Mouse (Mus musculus) c-Kit-negative CD71-positive TER-119-positive erythroid progenitor cells, embryonic 14.5 days (primary cell): ENCODE results near the gene Cux2.

Experiments
- DNase-seq: peaks from one replicate; pipeline ENCODE4 v3.0.0-alpha.2; 2013; ENCODE audit warnings: low read depth, low spot score

Cux2 gene

DNA sequence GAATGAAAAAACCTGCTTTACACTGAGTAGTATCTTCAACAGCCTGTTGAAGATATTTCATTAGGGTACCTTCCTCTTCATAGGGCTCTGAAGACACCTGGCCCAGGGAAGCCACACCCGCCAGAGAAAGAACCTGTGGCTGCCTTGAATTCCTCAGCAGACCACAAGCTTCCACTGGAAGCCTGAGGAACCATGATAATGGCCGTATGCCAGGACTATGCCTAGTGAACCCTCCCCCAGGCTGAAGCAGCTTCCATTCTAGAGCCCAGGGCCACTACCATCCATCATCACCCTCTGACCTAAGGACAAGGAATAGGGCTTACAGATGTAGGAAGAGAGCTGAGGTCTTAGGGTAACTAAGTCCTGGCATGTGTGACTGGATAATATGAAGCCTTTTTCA, 229.7 kb downstream of the Cux2 start:
- DNase-seq = no peak

- no peak for DNase-seq
Measured at GRCm38 (mm10) chr5:121819559-121819958, 230.3 kb downstream of the Cux2 start.

- DNase-seq = no peak
Measured at GRCm38 (mm10) chr5:121818862-121819261, 231.0 kb downstream of the Cux2 start.

DNA sequence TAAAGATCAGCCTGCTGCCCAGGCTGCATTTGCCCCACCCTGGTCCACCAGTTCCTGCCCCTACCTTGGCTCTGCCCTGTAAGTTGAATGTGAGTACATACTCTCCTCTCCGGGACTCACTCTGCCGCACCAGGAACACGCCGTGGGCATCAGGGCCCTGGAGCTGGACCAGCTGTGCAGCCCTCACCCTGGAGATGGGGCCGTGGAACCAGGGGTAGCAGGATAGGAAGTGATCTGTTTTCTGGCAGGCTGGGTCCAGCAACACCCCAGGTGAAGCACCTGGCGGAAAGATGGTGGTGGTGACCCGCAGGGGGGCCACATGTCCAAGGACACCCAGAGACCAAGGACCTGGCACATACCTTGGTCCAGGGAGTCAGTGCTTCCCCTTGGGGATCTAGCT, 231.5 kb downstream of the Cux2 start:
- no peak for DNase-seq

DNA sequence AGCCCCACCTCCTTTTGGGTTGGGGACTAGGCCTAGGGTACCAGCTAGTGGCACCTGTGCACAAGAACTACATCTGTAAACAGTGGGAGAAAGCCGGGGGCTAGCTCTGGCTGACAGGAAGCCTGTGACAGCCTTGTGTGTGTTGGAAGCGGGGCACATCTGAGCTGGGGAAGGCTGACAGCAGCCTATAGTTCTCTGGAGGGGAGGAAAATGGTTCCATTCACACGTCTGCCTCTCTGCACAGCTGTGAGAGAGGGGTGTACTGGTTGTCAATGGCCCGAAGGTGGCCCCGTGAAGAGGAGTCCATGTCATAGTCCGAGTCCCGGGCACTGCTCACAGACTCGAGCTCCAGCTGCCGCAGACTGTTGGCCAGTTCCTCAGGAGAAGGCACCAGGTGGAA, 232.4 kb downstream of the Cux2 start:
- no peak for DNase-seq

- DNase-seq = no peak
Measured at GRCm38 (mm10) chr5:121816611-121817010, 233.3 kb downstream of the Cux2 start.

- no peak for DNase-seq
Measured at GRCm38 (mm10) chr5:121815867-121816380, 234.0 kb downstream of the Cux2 start.

DNA sequence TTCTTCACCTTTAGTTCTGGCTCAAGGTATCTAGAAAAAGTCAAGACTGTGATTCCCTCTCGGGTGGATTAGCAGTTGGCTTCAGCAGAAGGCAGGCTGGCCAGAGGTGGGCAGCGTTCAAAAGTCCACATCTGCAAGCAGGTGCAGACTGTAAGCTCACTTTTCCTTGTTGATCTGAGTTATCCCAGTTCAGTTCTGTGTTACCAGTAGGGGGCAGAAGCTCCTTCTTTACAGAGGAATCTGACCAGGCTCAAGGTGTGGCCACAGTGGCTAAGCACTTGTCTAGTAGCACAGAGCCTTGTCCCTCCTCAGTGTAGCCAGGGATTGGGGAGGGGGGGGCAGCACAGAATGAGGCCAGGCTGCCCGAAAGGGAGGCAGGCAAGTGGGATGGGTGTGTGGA, 234.8 kb downstream of the Cux2 start:
- DNase-seq = no peak

DNA sequence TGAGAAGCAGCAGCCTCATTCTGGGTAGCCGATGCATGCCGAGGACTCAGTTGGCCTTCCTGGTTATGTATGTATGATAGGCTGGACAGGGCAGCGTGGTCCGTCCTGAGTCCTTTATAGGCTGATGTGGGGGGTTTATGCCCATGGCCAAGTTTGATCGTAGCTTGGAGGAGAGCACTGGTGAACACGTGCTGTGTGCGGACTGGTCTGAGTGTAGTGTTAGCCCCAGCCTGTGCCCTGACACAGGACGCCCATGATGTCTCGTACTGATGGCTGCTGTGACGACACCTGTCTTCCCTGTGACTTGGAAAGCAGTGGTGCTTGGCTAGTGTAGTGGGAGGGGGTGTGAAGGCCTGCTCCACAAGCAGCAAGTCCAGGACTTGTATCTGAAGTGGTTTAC, 236.2 kb downstream of the Cux2 start:
- DNase-seq = no peak

DNA sequence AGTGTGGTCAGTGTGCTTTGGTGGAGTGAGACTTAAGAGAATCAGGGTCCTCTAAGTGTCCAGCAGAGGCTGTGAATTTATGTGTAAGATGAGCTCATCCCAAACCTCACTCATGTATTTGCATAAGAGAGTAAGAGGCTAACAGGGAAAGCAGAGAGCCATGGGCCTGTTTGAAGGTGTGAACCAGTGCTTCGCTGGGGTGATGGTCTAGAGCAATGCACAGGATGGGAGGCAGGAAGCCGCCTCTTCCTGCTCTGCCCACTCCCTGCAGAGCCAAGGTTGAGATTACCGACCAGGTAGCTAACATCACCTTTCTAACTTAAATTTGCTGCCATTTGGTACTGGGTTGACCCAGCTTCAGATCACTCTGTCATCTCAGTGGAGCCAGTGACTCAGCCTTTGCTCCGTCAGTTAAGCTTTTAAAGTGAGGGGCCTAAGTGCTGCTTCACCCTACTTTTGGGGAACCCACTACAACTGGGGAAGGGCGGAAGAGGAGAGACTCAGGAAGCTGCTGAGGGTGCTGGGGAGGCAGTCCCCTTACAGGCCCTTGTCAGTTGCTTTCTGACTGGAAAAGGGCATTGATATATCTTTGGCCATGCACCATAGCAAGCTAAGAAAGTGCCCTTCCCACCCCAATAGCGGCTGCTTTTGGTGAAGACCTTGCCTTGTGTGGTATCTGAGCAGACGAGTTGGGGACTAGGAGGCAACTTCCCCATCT, 237.2 kb downstream of the Cux2 start:
- DNase-seq = no peak

DNA sequence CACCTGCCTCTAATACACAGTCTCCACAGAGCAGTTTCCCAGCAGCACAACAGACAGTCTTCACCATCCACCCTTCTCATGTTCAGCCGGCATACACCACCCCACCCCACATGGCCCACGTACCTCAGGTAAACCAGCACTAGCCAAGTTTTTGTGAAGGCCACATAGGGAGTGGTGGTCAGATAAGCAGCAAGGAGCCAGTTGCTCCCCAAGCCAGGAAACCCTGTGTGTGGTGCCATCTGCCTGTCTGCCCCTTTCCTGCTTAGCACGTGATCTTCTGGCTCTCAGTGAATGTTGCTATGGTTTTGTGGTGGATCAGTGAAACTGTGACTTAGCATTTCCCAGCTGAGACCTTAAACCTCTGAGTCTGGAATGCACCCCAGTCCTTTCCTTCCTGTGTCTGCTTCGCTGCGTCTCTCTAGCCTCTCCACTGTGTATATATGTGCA, 238.4 kb downstream of the Cux2 start:
- no peak for DNase-seq

- no peak for DNase-seq
Measured at GRCm38 (mm10) chr5:121810331-121811151, 239.4 kb downstream of the Cux2 start.

GRCm38 (mm10) chr5:121809667-121810224, 240.2 kb downstream of the Cux2 start:
- DNase-seq = no peak

DNA sequence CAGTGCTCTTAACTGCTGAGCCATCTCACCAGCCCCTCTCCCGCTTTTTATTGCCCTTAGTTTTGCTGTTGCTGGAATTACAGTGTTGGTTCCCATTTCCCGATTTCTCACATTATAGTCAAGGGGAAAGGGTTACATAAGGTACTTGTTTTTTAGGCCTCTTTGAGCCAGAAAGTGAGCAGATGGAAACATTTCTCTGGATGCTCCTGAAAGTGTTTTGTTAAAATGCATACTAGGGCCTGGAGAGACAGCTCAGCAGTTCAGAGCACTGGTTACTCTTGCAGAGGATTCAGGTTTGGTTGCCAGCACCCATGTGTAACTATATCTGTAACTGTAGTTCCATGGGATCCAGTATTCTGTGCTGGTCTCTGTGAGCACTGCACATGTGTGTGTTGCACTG, 241.7 kb downstream of the Cux2 start:
- no peak for DNase-seq

GRCm38 (mm10) chr5:121807186-121807585, 242.7 kb downstream of the Cux2 start:
- DNase-seq = no peak
